Mouse (Mus musculus) embryonic facial prominence, embryonic 14.5 days (tissue): Measurements from ENCODE around the gene Gm45837. TPM values are rescaled to one million over a fixed set of nuclear protein-coding genes. Genes with fewer than 3 reads are reported as not detected.

Experiments
- ATAC-seq: fragments of 200-750 bp; cut with Nextera tagmentation; 2 replicates; pipeline ENCODE4 v1.8.0; 2017; ENCODE audit warnings: low read depth, moderate number of reproducible peaks, moderate TSS enrichment
- DNase-seq: peaks from one replicate; pipeline ENCODE4 v3.0.0-alpha.2; 2015; ENCODE audit warnings: low spot score
- H3K27ac ChIP-seq: fragments of 300-500 bp; sonication (generic); replicated peaks from 2 replicates; pipeline ENCODE4 v1.5.1; 2014; ENCODE audit warnings: low read depth, mild to moderate bottlenecking, low read length, moderate library complexity
- H3K27me3 ChIP-seq: fragments of 300-500 bp; sonication (generic); replicated peaks from 2 replicates; pipeline ENCODE4 v1.6.1; 2014; ENCODE audit warnings: low read length; ENCODE audit not compliant: control insufficient read depth, insufficient read depth
- H3K36me3 ChIP-seq: fragments of 300-500 bp; sonication (generic); 2 replicates; pipeline ENCODE4 v1.6.1; 2014; ENCODE audit warnings: low read length, mixed read lengths; ENCODE audit not compliant: control insufficient read depth, insufficient read depth
- H3K4me1 ChIP-seq: fragments of 300-500 bp; sonication (generic); 2 replicates; pipeline ENCODE4 v1.6.1; 2014; ENCODE audit warnings: antibody characterized with exemption, low read length; ENCODE audit not compliant: control insufficient read depth, insufficient read depth
- H3K4me2 ChIP-seq: fragments of 300-500 bp; sonication (generic); 2 replicates; pipeline ENCODE4 v1.6.1; 2014; ENCODE audit warnings: low read depth, mild to moderate bottlenecking, low read length, moderate library complexity, mixed read lengths
- H3K4me3 ChIP-seq: fragments of 300-500 bp; sonication (generic); 2 replicates; pipeline ENCODE4 v1.5.1; 2014; ENCODE audit warnings: low read depth, mild to moderate bottlenecking, low read length
- H3K9ac ChIP-seq: fragments of 300-500 bp; sonication (generic); 2 replicates; pipeline ENCODE4 v1.6.1; 2014; ENCODE audit warnings: low read depth, mild to moderate bottlenecking, low read length, moderate library complexity, mixed read lengths
- H3K9me3 ChIP-seq: fragments of 300-500 bp; sonication (generic); 2 replicates; pipeline ENCODE4 v1.6.1; 2016; ENCODE audit warnings: low read length; ENCODE audit not compliant: control insufficient read depth
- WGBS: fragments of 180-500 bp; shearing (Covaris S2); extraction: QIAGEN DNeasy Blood & Tissue Kit; methylation state at CpG from one replicate; pipeline ENCODE4 v1.1.7; 2014; 5-methylcytosine and 5-hydroxymethylcytosine counted together
- polyA plus RNA-seq: library from polyadenylated mRNA; unstranded; fragments of >200 nt; fragmentation: Nextera tagmentation; extraction: Ambion mirVana; gene quantifications from 2 replicates; pipeline ENCODE4 v1.2.1, GENCODE M21; 2014

Gm45837 gene
- polyA plus RNA-seq, 1 experiment from 2014 or later: not detected

GRCm38 (mm10) chr7:101535517-101535916, 124.8 kb downstream of the Gm45837 start:
- 73% methylated on average over 5 of the region's 5 CpGs for WGBS
- Histone ChIP-seq H3K27ac (no peak overlapping the region), H3K27me3 (no peaks in the 10 kb centered on the region), H3K9me3 (no peaks in the 10 kb centered on the region), H3K4me3 (no peak overlapping the region), H3K9ac (no peak overlapping the region), H3K4me1 (no peaks in the 10 kb centered on the region), H3K4me2 (no peak overlapping the region), H3K36me3 (no peaks in the 10 kb centered on the region)
- DNase-seq: no peak
- ATAC-seq: no peak

GRCm38 (mm10) chr7:101537541-101537940, 126.9 kb downstream of the Gm45837 start:
- H3K4me3 ChIP-seq: no peak overlapping the region
- DNase-seq (no peak), ATAC-seq (no peak)
- H3K27me3 ChIP-seq: no peaks in the 10 kb centered on the region
- H3K4me1 ChIP-seq: no peaks in the 10 kb centered on the region
- H3K36me3 ChIP-seq: no peaks in the 10 kb centered on the region
- 50% methylated on average over 8 of the region's 8 CpGs for WGBS
- no peak overlapping the region for H3K9ac ChIP-seq
- H3K9me3 ChIP-seq: no peaks in the 10 kb centered on the region
- no peak overlapping the region for H3K27ac ChIP-seq
- H3K4me2 ChIP-seq: no peak overlapping the region

- Histone ChIP-seq H3K4me3 (no peak overlapping the region), H3K27ac (no peak overlapping the region), H3K9me3 (no peaks in the 10 kb centered on the region), H3K4me1 (no peaks in the 10 kb centered on the region), H3K9ac (no peak overlapping the region), H3K4me2 (no peak overlapping the region), H3K27me3 (no peaks in the 10 kb centered on the region), H3K36me3 (no peaks in the 10 kb centered on the region)
- DNase-seq (peak; percentile 41), ATAC-seq (no peak)
- 46% methylated on average over 14 of the region's 14 CpGs for WGBS
Observed at GRCm38 (mm10) chr7:101538141-101538933, 127.7 kb downstream of the Gm45837 start.

GRCm38 (mm10) chr7:101539774-101540173, 129.1 kb downstream of the Gm45837 start:
- no peaks in the 10 kb centered on the region for H3K36me3 ChIP-seq
- H3K27me3 ChIP-seq: no peaks in the 10 kb centered on the region
- ATAC-seq (no peak), DNase-seq (no peak)
- no peak overlapping the region for H3K9ac ChIP-seq
- H3K4me1 ChIP-seq: no peaks in the 10 kb centered on the region
- no peak overlapping the region for H3K4me2 ChIP-seq
- no peak overlapping the region for H3K27ac ChIP-seq
- H3K4me3 ChIP-seq: no peak overlapping the region
- WGBS: 38% methylated on average over 9 of the region's 9 CpGs
- no peaks in the 10 kb centered on the region for H3K9me3 ChIP-seq

- Histone ChIP-seq H3K9ac (no peak overlapping the region), H3K4me3 (no peak overlapping the region), H3K9me3 (no peaks in the 10 kb centered on the region), H3K27ac (no peak overlapping the region), H3K4me2 (no peak overlapping the region), H3K4me1 (no peaks in the 10 kb centered on the region), H3K27me3 (no peaks in the 10 kb centered on the region), H3K36me3 (no peaks in the 10 kb centered on the region)
- DNase-seq (no peak), ATAC-seq (no peak)
- 60% methylated on average over 5 of the region's 5 CpGs for WGBS
Observed at GRCm38 (mm10) chr7:101540684-101541083, 130.0 kb downstream of the Gm45837 start.

- WGBS: 3% methylated on average over 11 of the region's 11 CpGs
- DNase-seq (peak; percentile 89), ATAC-seq (peak; percentile 79; the same call in 1 of the 2 replicates)
- H3K4me1 ChIP-seq: no peaks in the 10 kb centered on the region
- H3K9me3 ChIP-seq: no peaks in the 10 kb centered on the region
- H3K27ac ChIP-seq: no peak overlapping the region
- H3K36me3 ChIP-seq: no peaks in the 10 kb centered on the region
- H3K27me3 ChIP-seq: no peaks in the 10 kb centered on the region
- H3K9ac ChIP-seq: no peak overlapping the region
- peak overlapping the region; percentile 16; the same call in 1 of the 2 replicates for H3K4me2 ChIP-seq
- H3K4me3 ChIP-seq: no peak overlapping the region
Observed at GRCm38 (mm10) chr7:101541132-101541531, 130.4 kb downstream of the Gm45837 start.

GRCm38 (mm10) chr7:101541734-101542133, 131.0 kb downstream of the Gm45837 start:
- H3K4me1 ChIP-seq: no peaks in the 10 kb centered on the region
- no peak overlapping the region for H3K9ac ChIP-seq
- H3K4me3 ChIP-seq: no peak overlapping the region
- H3K9me3 ChIP-seq: no peaks in the 10 kb centered on the region
- DNase-seq (no peak), ATAC-seq (no peak)
- H3K27me3 ChIP-seq: no peaks in the 10 kb centered on the region
- no peaks in the 10 kb centered on the region for H3K36me3 ChIP-seq
- H3K4me2 ChIP-seq: peak overlapping the region; percentile 16; the same call in 1 of the 2 replicates
- H3K27ac ChIP-seq: no peak overlapping the region
- 67% methylated on average over 10 of the region's 10 CpGs for WGBS

GRCm38 (mm10) chr7:101547651-101548050, 137.0 kb downstream of the Gm45837 start:
- Histone ChIP-seq H3K27ac (no peak overlapping the region), H3K27me3 (no peaks in the 10 kb centered on the region), H3K4me2 (no peak overlapping the region), H3K9me3 (no peaks in the 10 kb centered on the region), H3K4me3 (no peak overlapping the region), H3K4me1 (no peaks in the 10 kb centered on the region), H3K9ac (no peak overlapping the region), H3K36me3 (no peaks in the 10 kb centered on the region)
- ATAC-seq: no peak
- DNase-seq: no peak
- 83% methylated on average over 3 of the region's 3 CpGs for WGBS

- H3K27ac ChIP-seq: no peak overlapping the region
- DNase-seq (no peak), ATAC-seq (no peak)
- H3K4me2 ChIP-seq: no peak overlapping the region
- no peaks in the 10 kb centered on the region for H3K27me3 ChIP-seq
- H3K36me3 ChIP-seq: no peaks in the 10 kb centered on the region
- no peaks in the 10 kb centered on the region for H3K4me1 ChIP-seq
- no peak overlapping the region for H3K4me3 ChIP-seq
- H3K9ac ChIP-seq: no peak overlapping the region
- WGBS: 83% methylated on average over 3 of the region's 3 CpGs
- H3K9me3 ChIP-seq: no peaks in the 10 kb centered on the region
Observed at GRCm38 (mm10) chr7:101549266-101549665, 138.6 kb downstream of the Gm45837 start.
